Mouse (Mus musculus) layer of hippocampus, adult 9-11 months (tissue): ENCODE measurements at regions not wholly inside any gene's neighbourhood (a gene's known extent, or its start where the extent isn't known, plus 50 kb on each side); places are given as distances from the start of the nearest gene placed in this dataset.

Experiments
- DNase-seq: peaks from one replicate; pipeline ENCODE4 v3.0.0; 2022

GRCm38 (mm10) chr3:34765151-34765550 lies 114.9 kb downstream of the Sox2 start:
- DNase-seq = no peak

GRCm38 (mm10) chr3:34769818-34770217 lies 119.6 kb downstream of the Sox2 start:
- DNase-seq = no peak

DNA sequence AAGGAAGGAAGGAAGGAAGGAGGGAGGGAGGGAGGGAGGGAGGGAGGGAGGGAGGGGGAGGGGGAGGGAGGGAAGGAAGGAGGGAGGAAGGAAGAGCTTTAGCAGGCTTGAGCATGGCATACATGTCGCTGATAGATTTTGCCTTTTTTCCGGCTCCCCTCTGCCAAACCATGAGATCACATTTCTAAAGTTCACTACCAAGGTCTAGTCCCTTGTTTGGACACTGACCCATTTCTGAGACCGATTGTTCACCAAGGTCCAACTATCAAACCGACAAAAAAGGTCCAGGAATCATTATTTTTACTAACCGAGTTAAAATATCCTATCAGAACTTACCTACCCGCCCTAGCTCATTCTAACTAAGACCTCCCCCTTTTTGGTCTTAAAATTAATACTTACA lies 120.1 kb downstream of the Sox2 start:
- DNase-seq = no peak

DNA sequence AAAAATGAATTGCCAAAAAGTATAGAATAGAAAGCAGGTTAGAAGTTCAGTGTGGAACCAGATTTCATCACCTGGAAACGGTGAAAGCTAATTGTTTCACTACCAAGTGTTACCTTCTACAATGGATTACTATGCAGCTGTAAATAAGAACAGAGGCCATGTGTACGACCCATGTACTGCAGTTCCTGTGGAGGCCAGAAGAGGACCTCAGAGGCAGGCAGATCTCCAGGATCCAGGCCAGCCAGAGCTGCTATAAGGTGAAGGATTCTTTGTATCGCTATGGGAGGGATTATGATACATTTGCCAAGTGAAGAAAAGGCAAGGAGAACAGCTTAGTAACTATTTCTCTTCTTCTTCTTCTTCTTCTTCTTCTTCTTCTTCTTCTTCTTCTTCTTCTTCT lies 121.8 kb downstream of the Sox2 start:
- DNase-seq = no peak

GRCm38 (mm10) chr3:34773678-34774425 lies 123.6 kb downstream of the Sox2 start:
- peak; percentile 11 for DNase-seq

GRCm38 (mm10) chr3:34781770-34782169 lies 131.6 kb downstream of the Sox2 start:
- DNase-seq = no peak

DNA sequence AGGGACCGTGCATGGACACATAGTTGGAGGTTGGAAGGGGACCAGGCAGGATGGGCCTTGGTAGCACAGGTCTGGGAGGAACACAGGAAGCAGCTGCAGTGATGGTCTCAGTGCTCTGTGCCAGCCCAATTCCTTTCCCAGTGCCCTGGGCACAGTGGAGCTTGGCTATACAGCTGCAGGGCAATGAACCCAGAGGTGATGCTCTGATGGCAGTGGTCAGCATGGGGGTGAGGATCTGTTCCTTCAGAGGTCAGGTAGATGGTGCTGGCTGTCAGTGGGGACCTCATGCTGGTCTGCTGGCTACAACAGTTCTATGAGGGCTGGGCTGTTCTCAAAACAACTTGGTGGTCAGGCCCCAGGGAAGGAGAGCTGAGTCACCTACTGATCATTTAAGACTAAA lies 133.2 kb downstream of the Sox2 start:
- no peak for DNase-seq

DNA sequence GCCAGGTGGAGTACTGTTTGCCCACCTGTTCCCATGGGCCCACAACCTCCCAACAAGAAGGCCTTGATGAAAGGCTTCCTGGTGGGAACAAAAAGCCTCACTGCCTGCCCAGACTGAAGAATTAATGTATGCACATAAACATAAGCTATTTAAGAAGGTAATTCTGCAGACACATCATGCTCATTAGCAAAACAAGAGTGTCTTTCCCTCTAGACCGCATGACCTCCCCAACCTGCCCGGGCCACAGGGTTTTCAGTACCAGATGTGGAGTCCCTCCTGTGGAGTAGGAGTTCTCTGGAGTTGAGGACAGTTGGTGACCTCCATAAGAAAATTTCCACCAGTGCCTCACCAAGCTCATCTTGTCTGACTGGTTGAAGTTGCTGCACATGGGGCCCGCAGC lies 137.0 kb downstream of the Sox2 start:
- no peak for DNase-seq

DNA sequence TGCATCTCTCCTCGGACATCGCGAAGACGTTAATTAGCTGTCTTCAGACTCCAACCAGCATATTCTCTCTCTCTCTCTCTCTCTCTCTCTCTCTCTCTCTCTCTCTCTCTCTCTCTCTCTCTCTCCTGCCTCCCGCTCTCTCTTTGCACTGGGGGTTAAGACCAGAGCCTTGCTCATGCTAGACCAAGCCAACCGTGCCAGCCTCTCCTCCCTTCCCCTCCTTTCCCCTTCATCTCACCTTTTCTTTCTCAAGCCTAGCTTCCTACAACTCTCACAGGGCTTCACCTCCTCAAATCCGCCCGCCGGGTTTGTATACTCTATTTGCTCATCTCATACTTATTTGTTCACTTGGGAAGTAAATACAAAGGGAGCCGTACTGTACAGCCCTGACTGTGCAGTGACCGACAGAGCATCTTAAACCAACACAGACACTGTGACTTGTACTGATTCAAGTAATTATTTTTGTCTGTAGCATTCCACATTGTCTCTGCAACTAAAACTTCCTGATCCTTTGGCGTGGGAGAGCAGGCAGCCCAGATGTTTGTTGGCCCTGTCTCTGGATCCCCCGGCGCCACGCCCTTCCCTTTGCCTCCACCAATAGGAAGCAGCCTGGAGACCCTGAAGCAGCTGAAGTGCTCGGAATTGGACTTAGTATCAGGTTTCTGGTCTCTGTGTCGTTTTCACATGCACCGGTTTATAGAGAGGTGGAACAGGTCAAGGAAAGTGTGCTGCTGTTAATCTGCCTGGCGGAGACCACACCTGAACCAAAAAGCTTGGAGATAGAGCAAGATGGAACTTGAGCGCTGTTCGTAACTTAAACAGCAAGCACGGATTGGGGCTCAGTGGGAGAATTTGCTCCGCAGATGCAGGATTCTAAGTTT lies 145.1 kb downstream of the Sox2 start:
- DNase-seq = no peak

GRCm38 (mm10) chr3:34795984-34796266 lies 145.7 kb downstream of the Sox2 start:
- no peak for DNase-seq

DNA sequence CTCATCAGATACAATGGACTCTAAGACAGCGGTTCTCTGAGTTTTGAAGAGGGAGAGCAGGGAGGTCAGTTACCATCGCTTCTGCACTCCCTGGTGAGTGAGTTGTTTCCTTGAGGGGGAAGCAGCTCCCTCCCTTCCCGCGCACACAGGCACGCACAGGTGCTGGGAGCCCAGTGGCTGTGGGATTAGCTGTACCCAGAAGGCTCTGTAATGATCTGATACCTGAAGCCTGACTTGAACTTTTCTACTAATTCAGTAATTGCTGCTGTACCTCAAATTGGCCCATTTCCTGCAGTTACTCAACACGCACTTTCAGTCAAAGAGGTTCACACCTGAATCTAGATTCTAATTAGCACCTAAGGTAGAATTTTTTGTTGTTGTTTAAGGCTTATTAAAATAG lies 158.6 kb downstream of the Sox2 start:
- DNase-seq = no peak

GRCm38 (mm10) chr3:34811753-34812152 lies 161.5 kb downstream of the Sox2 start:
- DNase-seq = no peak

DNA sequence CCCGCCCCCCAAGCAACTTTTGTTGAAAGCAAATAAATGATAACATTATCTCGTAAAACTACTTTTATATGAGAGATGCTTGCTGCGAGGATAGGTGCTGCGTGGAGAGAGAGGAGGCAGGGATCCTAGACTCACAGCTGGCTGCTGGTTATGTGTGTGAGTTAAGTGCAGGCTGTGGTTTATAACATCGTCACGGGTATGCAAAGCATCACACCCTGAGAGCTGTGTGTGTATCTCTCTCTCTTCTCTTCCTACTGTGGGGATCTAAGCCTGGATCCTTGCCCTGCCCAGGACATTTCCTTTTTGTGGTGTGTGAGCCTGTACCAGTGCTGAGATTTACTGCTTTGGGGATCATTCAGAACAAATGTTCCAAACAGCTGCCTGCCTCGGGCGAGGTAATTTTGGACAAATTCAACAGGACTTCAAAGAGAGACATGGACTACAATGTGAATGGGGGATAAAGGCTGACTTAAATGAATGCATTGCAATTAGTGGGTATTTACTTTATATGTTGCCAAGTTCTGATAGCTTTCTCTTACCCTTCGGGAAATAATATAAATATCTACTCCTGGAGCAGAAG lies 162.9 kb downstream of the Sox2 start:
- DNase-seq = no peak

GRCm38 (mm10) chr3:34825036-34825435 lies 174.8 kb downstream of the Sox2 start:
- no peak for DNase-seq

GRCm38 (mm10) chr3:34826396-34826795 lies 176.2 kb downstream of the Sox2 start:
- no peak for DNase-seq

GRCm38 (mm10) chr3:34828453-34829206 lies 178.4 kb downstream of the Sox2 start:
- peak; percentile 8 for DNase-seq

DNA sequence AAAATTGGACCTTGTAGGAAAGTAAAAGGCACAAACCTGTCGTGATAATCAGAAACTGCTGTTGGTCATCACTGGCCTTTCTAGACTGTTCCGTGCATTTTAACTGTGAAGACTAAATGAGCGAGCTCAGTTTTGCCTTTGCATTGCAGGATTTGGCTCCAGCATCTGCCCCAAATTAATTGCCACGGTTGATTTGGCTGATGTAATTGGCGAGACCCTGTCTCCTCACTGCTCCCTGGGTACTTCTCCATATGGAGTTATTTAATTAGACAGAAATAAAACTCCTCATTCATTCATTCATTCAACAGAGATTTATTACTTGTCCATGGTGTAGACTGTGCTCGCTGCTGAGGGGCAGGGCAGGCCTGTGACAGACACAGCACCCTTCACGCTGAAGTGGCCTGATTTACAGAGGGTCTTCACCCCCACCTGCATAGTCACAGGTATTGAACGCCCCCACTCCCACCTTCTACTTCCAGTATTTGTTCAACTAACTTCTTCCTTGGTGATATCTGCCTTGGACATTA lies 186.6 kb downstream of the Sox2 start:
- no peak for DNase-seq

DNA sequence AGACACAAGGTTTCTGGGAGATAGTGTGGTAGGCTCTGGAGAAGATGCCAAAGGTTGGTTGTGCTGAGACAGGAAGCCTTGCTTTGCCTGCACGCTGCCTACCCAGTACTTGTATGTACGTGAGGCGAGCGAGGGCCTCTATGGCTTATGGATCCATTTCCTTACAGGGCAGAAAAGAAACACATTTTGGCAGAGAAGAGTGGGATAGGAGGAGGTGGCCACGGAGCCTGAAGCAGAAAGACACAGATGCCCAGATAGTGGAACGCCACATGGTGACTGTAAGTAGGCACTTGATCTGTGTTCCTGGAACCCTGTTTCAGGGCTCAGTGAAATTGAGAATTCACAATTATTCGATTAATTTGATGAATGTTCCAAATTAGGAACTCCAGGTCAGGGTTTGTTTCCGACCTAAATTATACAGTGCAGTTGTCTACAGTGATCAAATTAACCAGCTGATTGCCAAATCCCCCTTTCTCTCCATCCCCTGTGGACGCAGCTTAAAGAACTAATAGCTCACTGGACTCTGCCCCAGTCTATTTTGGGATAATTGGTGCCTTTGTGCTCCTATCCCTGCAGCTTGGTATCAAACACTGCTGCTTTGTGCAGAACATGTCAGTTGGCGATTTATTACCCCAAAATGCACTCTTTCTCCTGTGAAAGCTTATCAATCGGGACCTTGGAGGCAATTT lies 187.6 kb downstream of the Sox2 start:
- no peak for DNase-seq

- no peak for DNase-seq
Observed at GRCm38 (mm10) chr3:34860877-34861649, 210.9 kb downstream of the Sox2 start.

DNA sequence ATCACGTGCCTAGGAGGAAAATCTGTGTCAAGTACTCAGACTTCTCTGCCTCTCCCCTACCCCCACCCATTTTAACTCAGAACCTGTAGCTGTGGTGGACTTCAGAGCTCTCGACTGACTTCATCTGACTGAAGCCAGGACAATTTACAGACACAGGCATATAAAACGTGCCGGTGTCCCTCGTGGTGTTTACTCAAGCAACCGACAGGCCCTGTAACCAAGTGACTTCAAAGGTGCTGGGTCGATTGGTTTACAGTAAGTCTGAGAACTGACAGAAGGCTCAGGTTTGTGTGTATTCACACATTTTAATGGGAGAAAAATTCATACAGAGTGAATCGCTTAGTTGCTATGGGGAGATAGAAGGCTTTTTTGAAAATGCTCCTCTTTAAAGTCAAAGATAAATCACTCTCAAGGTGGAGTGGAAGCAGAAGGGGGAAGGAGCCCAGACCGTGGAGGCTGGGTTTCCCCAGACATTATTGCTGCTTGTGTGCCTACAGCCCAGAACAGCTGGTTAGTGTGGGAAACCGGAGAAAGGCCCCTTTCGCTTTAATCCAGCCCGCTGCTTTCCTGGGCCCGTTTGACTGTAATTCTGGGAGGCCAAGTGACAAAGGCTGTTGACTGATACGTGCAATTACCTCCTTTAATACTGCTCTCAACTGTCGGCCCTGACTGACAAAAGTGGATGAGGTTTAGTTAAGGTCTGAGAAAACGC lies 218.6 kb downstream of the Sox2 start:
- no peak for DNase-seq

DNA sequence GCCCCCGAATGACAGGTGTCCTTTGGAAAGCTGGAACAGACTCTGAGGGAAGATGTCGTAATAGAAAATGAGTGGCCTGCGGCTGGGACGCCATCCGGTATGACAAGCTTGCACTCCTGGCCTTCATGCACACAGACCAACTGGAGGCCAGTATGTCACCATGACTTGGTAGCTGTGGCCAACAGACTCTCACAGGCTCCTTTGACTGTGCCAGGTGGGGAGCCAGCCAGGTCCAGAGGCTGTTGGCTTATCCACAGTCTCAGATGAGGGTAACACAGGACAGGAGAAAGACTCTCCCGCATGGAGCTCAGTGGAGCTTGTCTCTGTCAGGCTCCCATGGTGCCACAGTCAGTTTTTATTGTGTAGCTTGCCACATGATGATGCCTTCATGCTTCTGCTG lies 219.7 kb downstream of the Sox2 start:
- DNase-seq = no peak
